Mouse (Mus musculus): Measurements from ENCODE around the gene Gsta3.
"Not testable (repeated sequence)": the region's sequence is repeated elsewhere in the genome, so short reads cannot be mapped to it uniquely, and the experiment has no call there.

Gene Gsta3

DNA sequence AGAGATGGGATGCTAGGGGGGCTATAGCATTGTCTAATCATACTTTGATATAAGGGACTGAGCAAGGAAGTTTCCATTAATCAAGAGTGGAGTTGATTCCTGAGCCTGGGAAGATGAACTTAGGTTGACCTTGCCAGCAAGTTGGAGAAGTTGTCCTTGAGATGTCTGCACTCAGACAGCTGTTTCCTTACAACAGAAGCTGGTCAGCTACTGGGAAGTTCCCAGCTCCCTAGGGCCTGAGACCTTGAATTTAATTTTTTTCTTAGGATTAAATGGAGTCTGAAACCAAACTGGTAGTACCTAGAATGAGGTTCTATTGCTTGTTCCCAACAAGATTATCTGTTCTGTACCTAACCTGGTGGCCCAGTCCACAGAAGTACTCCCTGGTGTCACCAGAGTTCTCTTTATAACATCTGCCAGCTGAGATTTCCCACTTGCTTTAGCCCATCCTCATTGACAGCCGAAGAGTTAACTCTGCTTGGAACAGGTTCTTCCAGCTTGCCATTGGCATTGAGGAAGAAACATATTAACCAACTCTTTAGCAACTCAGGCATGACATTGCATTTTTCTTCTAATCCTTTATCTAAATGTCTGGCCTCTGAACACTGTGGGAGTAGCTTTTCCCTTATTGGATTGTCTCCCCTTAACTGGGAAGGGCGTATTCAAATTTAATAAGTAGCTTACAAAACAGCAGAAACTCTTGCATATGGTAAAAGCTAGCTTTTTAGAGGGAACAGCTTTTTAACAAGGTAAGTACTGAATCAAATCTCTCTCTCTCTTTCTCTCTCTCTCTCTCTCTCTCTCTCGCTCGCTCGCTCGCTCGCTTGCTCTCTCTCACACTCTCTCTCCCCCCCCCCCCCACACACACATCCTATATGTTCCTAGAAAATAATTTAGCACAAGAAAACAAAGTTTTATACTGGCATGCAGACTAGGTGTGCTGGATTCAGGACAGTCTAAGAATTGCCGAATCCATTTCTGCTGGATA is at the start of gene Gsta3:
Gsta3 (plus strand) TSS at position 679 of the 988 bp plus-strand sequence.
- no peak for DNase-seq (ENCODE audit: low read depth, low spot score)

DNA sequence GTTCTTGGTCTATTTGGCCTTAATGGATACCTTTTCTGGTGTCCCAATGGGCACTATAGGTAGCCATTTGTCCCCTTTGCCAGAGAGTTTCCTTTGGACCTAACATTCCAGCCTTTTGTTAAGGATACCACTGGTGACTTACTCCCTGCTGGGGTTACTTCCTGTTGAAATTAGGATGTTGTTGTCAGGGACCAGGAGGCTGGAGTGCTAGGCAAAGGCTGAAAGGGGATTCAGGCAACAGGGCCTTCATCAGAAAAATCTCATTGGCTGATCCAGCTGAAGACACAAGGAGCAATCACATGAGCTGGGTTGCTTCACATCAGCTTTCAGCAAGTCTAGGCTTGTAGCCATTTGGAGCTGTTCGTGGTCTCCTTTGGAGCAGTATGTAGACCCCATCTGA is 34.1 kb upstream of the Gsta3 start:
- no peak for DNase-seq (ENCODE audit: low read depth, low spot score)

DNA sequence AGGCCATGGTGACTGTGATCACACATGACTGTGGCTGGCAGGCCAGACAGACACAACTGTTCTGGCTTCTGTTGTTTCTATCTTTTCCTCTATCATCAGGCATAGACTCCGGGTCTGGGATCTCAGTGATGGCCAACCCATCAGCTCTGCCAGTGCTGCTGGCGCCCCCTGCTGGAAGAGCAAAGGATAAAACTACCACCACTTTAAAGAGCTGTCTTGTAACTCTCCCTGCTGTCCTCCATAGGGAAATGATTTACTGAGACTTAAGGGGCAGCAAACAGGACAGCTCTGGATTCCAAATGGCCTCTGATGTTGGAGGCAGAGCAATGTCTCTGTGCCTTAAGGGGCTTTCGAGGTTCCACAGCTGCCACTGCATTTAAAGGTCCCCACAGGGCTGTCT is 26.9 kb upstream of the Gsta3 start:
- DNase-seq (ENCODE audit: low read depth, low spot score): not testable (repeated sequence)

- DNase-seq (ENCODE audit: low read depth, low spot score): not testable (repeated sequence)
Measured at GRCm38 (mm10) chr1:21213991-21214692, 26.2 kb upstream of the Gsta3 start.

- peak; percentile 71 for DNase-seq (ENCODE audit: low read depth, low spot score)
Measured at GRCm38 (mm10) chr1:21218489-21218919, 21.9 kb upstream of the Gsta3 start, which contains the start of gene Tmem14a. Gene Tmem14a, plus strand, starts transcription at chr1:21218575.

GRCm38 (mm10) chr1:21227756-21228395 is 12.5 kb upstream of the Gsta3 start:
- no peak for DNase-seq (ENCODE audit: low read depth, low spot score)

GRCm38 (mm10) chr1:21228740-21229722 is 11.4 kb upstream of the Gsta3 start:
- DNase-seq (ENCODE audit: low read depth, low spot score): not testable (repeated sequence)

- no peak for DNase-seq (ENCODE audit: low read depth, low spot score)
Measured at GRCm38 (mm10) chr1:21230376-21230775, 10.0 kb upstream of the Gsta3 start.

GRCm38 (mm10) chr1:21231744-21232464 is 8.5 kb upstream of the Gsta3 start:
- no peak for DNase-seq (ENCODE audit: low read depth, low spot score)

DNA sequence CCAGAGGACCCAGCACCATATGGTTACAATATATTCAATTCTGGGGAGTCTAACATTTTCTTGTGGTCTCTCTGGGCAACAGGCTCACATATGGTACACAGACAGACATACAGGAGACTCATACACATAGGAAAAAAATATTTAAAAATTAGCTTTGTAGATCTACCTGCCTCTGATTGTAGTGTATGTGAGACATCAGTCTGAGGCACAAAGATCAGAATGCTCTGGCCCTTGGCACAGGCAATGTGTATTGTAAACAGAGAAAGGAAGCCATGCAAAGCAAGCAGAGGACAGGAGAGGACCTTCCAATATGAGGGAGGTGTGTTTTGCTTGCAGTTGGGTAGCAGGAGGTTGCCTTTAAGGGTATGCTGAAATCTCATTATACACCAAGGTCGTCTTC is 7.9 kb upstream of the Gsta3 start:
- no peak for DNase-seq (ENCODE audit: low read depth, low spot score)

DNA sequence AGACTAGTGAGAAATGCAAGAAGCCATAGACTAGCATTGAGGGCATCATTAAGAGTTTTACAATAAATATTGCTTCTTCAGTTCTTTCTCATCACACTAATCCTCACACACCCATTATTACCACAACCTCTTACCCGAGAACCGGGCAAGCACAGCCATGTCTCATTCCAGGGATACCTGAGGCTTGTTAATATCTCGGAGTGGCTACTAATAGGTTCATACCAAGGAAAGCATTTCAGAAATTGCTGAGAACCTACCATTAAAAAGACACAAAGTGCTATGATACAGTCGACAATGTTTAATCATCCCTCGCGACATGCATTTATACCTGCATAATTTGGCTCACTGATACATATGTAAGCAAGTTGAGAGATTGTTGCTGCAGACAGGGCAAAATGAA is 5.0 kb upstream of the Gsta3 start:
- DNase-seq (ENCODE audit: low read depth, low spot score): no peak

GRCm38 (mm10) chr1:21241096-21241495 is 707 bp downstream of the Gsta3 start:
- DNase-seq (ENCODE audit: low read depth, low spot score): no peak

GRCm38 (mm10) chr1:21244290-21244960 is 4.0 kb downstream of the Gsta3 start:
- DNase-seq (ENCODE audit: low read depth, low spot score): no peak

GRCm38 (mm10) chr1:21246136-21246535 is 5.7 kb downstream of the Gsta3 start:
- DNase-seq (ENCODE audit: low read depth, low spot score): no peak

DNA sequence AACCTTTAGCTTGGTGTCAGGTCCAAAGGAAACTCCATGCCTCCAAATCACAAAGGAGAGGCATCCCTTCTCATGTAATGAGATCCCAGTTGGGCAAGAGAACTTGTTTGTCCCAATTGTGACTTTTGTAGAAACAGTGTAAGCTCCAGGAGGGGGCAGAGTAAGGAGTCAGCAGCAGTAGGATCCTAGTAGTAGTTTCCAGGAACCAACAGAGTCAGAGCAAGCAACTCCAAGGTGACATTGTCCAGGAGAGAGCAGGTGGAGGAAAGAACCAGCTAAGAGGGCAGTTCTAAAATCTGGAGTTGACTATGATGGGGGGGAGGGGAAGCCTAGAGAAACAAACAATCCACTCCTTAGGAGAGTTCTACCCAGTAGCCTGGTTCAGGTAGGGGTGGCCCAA is 7.5 kb downstream of the Gsta3 start:
- no peak for DNase-seq (ENCODE audit: low read depth, low spot score)

- no peak for DNase-seq (ENCODE audit: low read depth, low spot score)
Measured at GRCm38 (mm10) chr1:21248560-21249390, 8.4 kb downstream of the Gsta3 start.

GRCm38 (mm10) chr1:21251661-21252060 is 11.3 kb downstream of the Gsta3 start:
- DNase-seq (ENCODE audit: low read depth, low spot score): no peak

GRCm38 (mm10) chr1:21252566-21253302 is 12.3 kb downstream of the Gsta3 start:
- DNase-seq (ENCODE audit: low read depth, low spot score): no peak

Data from retina, postnatal 7 days (tissue).